Mouse (Mus musculus) left cerebral cortex, postnatal 14 days (tissue): ENCODE data around the gene Rnh1. TPM values are rescaled to one million over a fixed set of nuclear protein-coding genes. Genes with fewer than 3 reads are reported as not detected.
A peak's percentile ranks its signal among the peaks of the same experiment; 100 is the strongest.

Experiments used
- DNase-seq, 2 experiments: peaks; one replicate each; pipeline ENCODE4 v3.0.0; 2021 to 2022; ENCODE audit warnings: low spot score in 2 of 2, mixed read lengths in 1 of 2
- intact Hi-C: fragments of 180-260 bp; cut with DNase I; formaldehyde crosslinking; loops from one replicate; pipeline ENCODE4 v1.15.1; 2025
- long read RNA-seq, 2 experiments: library from polyadenylated mRNA; stranded (forward); transcript quantifications; one replicate each; pipeline ENCODE4 v2.0.0; 2021
- total RNA-seq, 2 experiments: library from RNA; stranded (reverse); gene quantifications; 2 replicates each; pipeline ENCODE4 v1.2.3; 2021

The Rnh1 gene
- total RNA-seq, result 10 to 100 TPM; 25.8 to 25.9 TPM
- long read RNA-seq, experiment 1, transcript Rnh1-201 (10 exons, 2,091 nt), result minor isoform, 14 of 35 reads
- long read RNA-seq, experiment 1, transcript Rnh1-202 (10 exons, 1,656 nt), result major isoform, 15 of 35 reads
- long read RNA-seq, experiment 1, partial matches to known transcripts, result 6 of 35 reads
- long read RNA-seq, experiment 1, other reads (novel, unspliced or antisense), result 0 of 35 reads
- long read RNA-seq, experiment 2, transcript Rnh1-202 (10 exons, 1,656 nt), result major isoform, 20 of 49 reads
- long read RNA-seq, experiment 2, transcript Rnh1-201 (10 exons, 2,091 nt), result minor isoform, 16 of 49 reads
- long read RNA-seq, experiment 2, partial matches to known transcripts, result 13 of 49 reads
- long read RNA-seq, experiment 2, other reads (novel, unspliced or antisense), result 0 of 49 reads

GRCm38 (mm10) chr7:141172116-141173006, at the start of gene Rnh1:
Gene Rnh1, minus strand, starts transcription at chr7:141172857.
- peak; percentile 94 to 96 for DNase-seq
- intact Hi-C loops, result loop anchor here (5.0 to 10.0 kb wide), 4 partner anchors 50 to 328 kb away; partner anchors contain the start of genes Cox8b, Odf3, Ptdss2 and Scgb1c1

DNA sequence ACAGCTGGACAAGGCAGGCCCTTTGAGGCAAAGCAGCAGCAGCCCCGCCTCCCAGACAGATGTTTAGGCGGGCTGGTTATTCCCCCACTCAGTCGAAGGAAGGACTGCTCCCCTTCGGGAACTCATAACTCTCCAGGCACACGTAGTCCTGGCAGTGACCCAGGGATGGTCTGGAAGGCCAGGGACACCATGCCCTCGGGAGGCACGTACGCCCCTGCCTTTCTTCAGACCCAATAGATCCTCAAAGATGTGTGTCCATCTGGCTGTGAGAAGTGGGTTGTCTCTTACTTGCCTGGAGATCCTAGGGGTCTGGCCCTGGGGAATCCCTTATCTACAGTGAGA, 49.4 kb upstream of the Rnh1 start:
- DNase-seq, result no peak
- intact Hi-C loops, result no loop called here

DNA sequence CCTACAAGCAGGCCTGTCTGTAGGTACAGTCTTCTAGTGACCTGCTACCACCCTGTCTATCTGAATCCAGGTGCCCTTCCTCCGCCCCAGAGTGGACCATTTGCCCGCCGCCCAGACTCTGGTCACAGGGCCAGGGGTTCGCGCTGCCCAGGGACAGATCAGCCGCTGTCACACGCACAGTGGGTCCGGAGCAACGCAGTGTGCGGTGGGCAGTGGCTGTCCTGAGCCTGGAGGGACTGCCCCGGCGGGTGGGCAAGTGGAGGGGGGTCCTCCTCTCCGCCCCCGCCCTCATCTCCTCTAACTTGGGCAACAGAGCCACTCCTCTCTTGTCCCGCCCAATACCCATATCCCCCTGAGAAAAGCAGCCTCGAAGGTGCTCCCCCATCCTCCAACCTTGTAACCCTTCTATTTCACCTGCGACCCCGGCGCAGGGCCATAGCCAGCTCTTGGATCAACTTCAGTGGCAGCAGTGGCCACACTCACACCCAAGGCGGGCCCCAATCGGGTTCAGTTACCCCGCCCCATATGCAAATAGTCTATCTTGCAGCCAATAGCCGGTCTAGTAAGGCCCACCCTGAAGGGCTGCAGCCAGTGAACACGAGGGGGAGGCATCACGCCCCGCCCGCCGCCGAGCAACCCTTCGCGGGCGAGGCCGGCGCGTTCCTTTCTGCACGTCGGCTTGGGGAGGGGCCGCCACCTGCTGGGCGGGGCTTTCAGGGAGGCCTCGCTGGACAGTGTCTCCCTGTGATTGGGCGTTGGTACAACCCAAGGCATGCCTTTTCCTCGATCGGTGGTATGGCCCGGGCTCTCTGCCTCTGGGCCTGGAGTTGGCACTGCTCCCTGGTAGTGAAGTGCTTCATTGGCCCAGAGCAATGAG, 48.8 kb upstream of the Rnh1 start:
- intact Hi-C loops, result no loop called here
- DNase-seq, result peak; percentile 92 to 96

DNA sequence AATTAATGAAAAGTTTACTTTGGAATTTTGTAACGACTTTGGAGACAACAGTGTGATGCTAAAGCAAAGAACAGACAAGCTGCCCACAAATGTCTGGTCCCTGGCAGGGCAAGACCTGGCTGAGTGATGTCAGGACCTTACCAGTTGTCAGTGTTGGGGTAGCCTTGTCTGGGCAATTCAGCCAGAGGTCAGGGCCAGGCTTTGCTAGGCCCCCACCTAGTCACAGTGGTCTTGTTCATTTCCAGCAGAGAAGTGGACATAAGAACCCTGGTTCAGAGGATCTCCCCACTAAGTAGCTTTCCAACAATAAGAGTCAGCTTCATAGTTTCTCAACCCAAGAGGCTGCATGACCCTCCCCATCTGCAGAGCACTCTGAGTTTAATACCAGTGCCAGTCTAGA, 47.7 kb upstream of the Rnh1 start:
- intact Hi-C loops, result no loop called here

GRCm38 (mm10) chr7:141219558-141220099, 47.0 kb upstream of the Rnh1 start:
- intact Hi-C loops, result no loop called here
- DNase-seq, result no peak

More for the DNA sequence above, 47.7 kb upstream of the Rnh1 start:
- no peak for DNase-seq

- intact Hi-C loops, result no loop called here
- DNase-seq, result no peak
Observed at GRCm38 (mm10) chr7:141218557-141219133, 46.0 kb upstream of the Rnh1 start.

- no peak for DNase-seq
- intact Hi-C loops, result no loop called here
Observed at GRCm38 (mm10) chr7:141218141-141218540, 45.5 kb upstream of the Rnh1 start.

GRCm38 (mm10) chr7:141217343-141218013, 44.8 kb upstream of the Rnh1 start:
- intact Hi-C loops, result no loop called here
- DNase-seq, result no peak

- intact Hi-C loops, result no loop called here
- DNase-seq, result no peak
Observed at GRCm38 (mm10) chr7:141216894-141217293, 44.2 kb upstream of the Rnh1 start.

DNA sequence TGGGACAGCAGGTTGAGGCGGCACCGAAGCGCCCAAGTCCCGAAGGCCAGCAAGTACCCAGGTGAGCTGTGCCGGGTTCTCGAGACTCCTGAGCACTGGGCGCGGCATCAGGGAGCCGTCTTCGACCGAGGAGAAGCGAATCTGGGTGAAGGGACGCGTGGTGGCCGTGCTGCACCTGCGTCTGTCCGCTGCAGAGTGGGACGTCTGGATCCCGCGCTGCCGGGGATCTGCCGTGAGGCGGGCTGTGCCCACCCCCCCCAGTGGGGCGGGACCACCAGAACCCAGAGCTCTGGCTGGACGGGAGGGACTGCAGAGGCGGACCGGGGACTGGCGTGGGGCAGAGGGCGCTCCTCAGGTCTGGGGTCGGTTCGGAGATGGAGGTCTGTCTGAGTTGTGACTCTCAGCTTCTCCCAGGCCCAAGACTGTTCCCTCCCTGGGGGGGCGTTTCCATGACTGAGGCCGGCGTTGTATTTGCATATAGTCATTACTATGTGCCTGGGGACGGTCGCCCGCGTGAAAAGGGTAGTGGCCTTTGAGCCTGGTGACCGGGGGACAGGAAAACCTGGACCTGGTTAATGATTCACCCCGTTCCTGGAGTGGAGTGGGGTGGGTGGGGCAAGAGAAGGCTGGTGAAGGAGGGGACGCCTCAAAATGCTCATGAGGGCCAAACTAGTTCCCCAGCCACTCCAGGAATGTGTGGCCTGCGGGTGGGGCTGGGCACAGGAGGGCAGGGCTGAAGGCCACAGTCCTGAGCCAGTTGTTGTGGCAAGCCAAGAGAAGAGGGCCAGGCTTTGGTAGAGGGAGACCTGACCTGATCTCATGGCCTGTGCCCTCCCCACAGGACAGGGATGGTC, 43.5 kb upstream of the Rnh1 start:
- DNase-seq, result peak in 1 of 2 experiments; percentile 11
- intact Hi-C loops, result no loop called here

- peak; percentile 67 to 76 for DNase-seq
- intact Hi-C loops, result no loop called here
Observed at GRCm38 (mm10) chr7:141215101-141215879, 42.6 kb upstream of the Rnh1 start, which contains the start of gene Rassf7. Gene Rassf7, plus strand, starts transcription at chr7:141215860.

GRCm38 (mm10) chr7:141214310-141214709, 41.7 kb upstream of the Rnh1 start:
- DNase-seq, result no peak
- intact Hi-C loops, result no loop called here

- intact Hi-C loops, result no loop called here
- no peak for DNase-seq
Observed at GRCm38 (mm10) chr7:141213605-141214235, 41.1 kb upstream of the Rnh1 start, which contains the start of gene Lmntd2. Gene Lmntd2, minus strand, starts transcription at chr7:141214080.

DNA sequence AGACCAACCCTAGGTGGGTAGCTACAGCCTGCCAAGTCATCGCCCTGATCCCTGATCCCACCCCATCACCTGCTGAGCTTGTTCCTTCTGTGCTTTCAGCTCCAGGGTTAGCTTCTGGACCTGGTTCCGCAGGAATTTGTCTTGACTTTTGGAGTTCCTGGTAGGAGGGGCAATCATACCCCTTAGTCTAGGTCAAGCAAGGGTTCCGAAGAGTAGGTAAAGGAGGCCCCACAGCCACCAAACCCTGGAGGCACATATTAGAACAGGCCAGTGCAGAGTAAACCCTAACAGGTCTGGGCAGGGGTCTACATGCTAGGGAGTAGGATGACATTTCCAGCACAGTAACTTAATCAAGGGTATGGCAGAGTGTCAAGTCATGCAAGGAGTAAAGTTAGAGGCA, 40.5 kb upstream of the Rnh1 start:
- intact Hi-C loops, result no loop called here
- DNase-seq, result no peak

GRCm38 (mm10) chr7:141210606-141211131, 38.0 kb upstream of the Rnh1 start:
- intact Hi-C loops, result no loop called here
- DNase-seq, result no peak

- intact Hi-C loops, result no loop called here
- DNase-seq, result no peak
Observed at GRCm38 (mm10) chr7:141210137-141210536, 37.5 kb upstream of the Rnh1 start.
